Mouse (Mus musculus): ENCODE data around the gene Olfr165.
"Not testable (repeated sequence)": the region's sequence is repeated elsewhere in the genome, so short reads cannot be mapped to it uniquely, and the experiment has no call there.

Gene Olfr165

GRCm38 (mm10) chr16:19423034-19423433, at the start of gene Olfr165:
Gene Olfr165 (minus strand): TSS chr16:19423134.
- DNase-seq (ENCODE audit: low read depth) = no peak

GRCm38 (mm10) chr16:19464365-19464764, 41.4 kb upstream of the Olfr165 start:
- no peak for DNase-seq (ENCODE audit: low read depth)

- DNase-seq (ENCODE audit: low read depth) = not testable (repeated sequence)
Measured at GRCm38 (mm10) chr16:19458741-19459140, 35.8 kb upstream of the Olfr165 start.

- DNase-seq (ENCODE audit: low read depth) = no peak
Measured at GRCm38 (mm10) chr16:19387984-19388383, 35.0 kb downstream of the Olfr165 start.
